Mouse (Mus musculus) olfactory bulb, adult 2 months (tissue): ENCODE measurements around the gene Hnrnpa3. TPM values are rescaled to one million over a fixed set of nuclear protein-coding genes. Genes with fewer than 3 reads are reported as not detected.

Experiments
- H3K27ac ChIP-seq: fragments of 200-500 bp; 2 replicates; pipeline ENCODE4 v1.5.1; 2012; ENCODE audit warnings: low read depth, low read length; ENCODE audit not compliant: insufficient read depth
- H3K4me1 ChIP-seq: fragments of 200-500 bp; 2 replicates; pipeline ENCODE4 v1.6.1; 2012; ENCODE audit warnings: low read length; ENCODE audit not compliant: control insufficient read depth, insufficient read depth
- H3K4me3 ChIP-seq: fragments of 200-500 bp; 2 replicates; pipeline ENCODE4 v1.5.1; 2012; ENCODE audit warnings: mild to moderate bottlenecking, low read depth, low read length, moderate library complexity; ENCODE audit not compliant: insufficient read depth
- CTCF ChIP-seq: fragments of 200-500 bp; IDR thresholded peaks from 2 replicates; pipeline ENCODE4 v1.5.1; 2012; ENCODE audit warnings: low read depth, mild to moderate bottlenecking, low read length, moderate library complexity; ENCODE audit not compliant: insufficient read depth
- POLR2A ChIP-seq: fragments of 200-500 bp; IDR thresholded peaks from 2 replicates; pipeline ENCODE4 v1.6.1; 2012; ENCODE audit warnings: mild to moderate bottlenecking, low read depth, low read length, moderate library complexity; ENCODE audit not compliant: insufficient read depth
- WGBS: fragments of 180-500 bp; shearing (Covaris S2); methylation state at CpG from one replicate; pipeline ENCODE4 v1.1.7; 2018; 5-methylcytosine and 5-hydroxymethylcytosine counted together
- polyA plus RNA-seq: library from polyadenylated mRNA; stranded (reverse); fragments of >200 nt; gene quantifications from 2 replicates; pipeline ENCODE4 v1.2.4, GENCODE M21; 2012; ENCODE audit warnings: low replicate concordance; ENCODE audit not compliant: missing spikeins, insufficient read depth, insufficient read length

Gene Hnrnpa3
- polyA plus RNA-seq, 1 experiment = 328 TPM

GRCm38 (mm10) chr2:75705162-75705752, 46.2 kb downstream of the Hnrnpa3 start:
- Histone ChIP-seq H3K27ac (no peak overlapping the region), H3K4me3 (peak overlapping the region; percentile 49), H3K4me1 (peaks cover 9% of the 10 kb centered on the region; the same call in 1 of the 2 replicates)
- 38% methylated on average over 19 of the region's 19 CpGs for WGBS
- TF ChIP-seq CTCF (no peak), POLR2A (no peak)

GRCm38 (mm10) chr2:75706435-75706834, 47.4 kb downstream of the Hnrnpa3 start:
- WGBS = 77% methylated on average over 5 of the region's 5 CpGs
- H3K4me1 ChIP-seq = peaks cover 9% of the 10 kb centered on the region; the same call in 1 of the 2 replicates

GRCm38 (mm10) chr2:75707420-75707819, 48.4 kb downstream of the Hnrnpa3 start:
- TF ChIP-seq POLR2A (no peak), CTCF (no peak)
- 41% methylated on average over 1 of the region's 1 CpGs for WGBS
- Histone ChIP-seq H3K27ac (no peak overlapping the region), H3K4me1 (peaks cover 9% of the 10 kb centered on the region; the same call in 1 of the 2 replicates), H3K4me3 (no peak overlapping the region)

More at GRCm38 (mm10) chr2:75706435-75706834, 47.4 kb downstream of the Hnrnpa3 start:
- Histone ChIP-seq H3K27ac (no peak overlapping the region), H3K4me3 (no peak overlapping the region)
- no peak for TF ChIP-seq CTCF
- no peak for TF ChIP-seq POLR2A

- TF ChIP-seq POLR2A (no peak), CTCF (no peak)
- no peaks in the 10 kb centered on the region for H3K4me1 ChIP-seq
- WGBS = 97% methylated on average over 3 of the region's 3 CpGs
- no peak overlapping the region for H3K4me3 ChIP-seq
- no peak overlapping the region for H3K27ac ChIP-seq
These were observed 54.0 kb downstream of the Hnrnpa3 start for GRCm38 (mm10) chr2:75713083-75713482.

GRCm38 (mm10) chr2:75714766-75715165, 55.7 kb downstream of the Hnrnpa3 start:
- Histone ChIP-seq H3K4me3 (no peak overlapping the region), H3K27ac (no peak overlapping the region), H3K4me1 (no peaks in the 10 kb centered on the region)
- 69% methylated on average over 4 of the region's 4 CpGs for WGBS
- no peak for TF ChIP-seq POLR2A
- no peak for TF ChIP-seq CTCF

GRCm38 (mm10) chr2:75716046-75717016, 57.3 kb downstream of the Hnrnpa3 start:
- no peak overlapping the region for H3K4me3 ChIP-seq
- WGBS = 72% methylated on average over 12 of the region's 12 CpGs
- H3K27ac ChIP-seq = no peak overlapping the region
- no peaks in the 10 kb centered on the region for H3K4me1 ChIP-seq
- no peak for TF ChIP-seq POLR2A
- TF ChIP-seq CTCF = no peak

Other genes with a start within 250 kb of the Hnrnpa3 start
- gene Nfe2l2, start 45.4 kb downstream of the Hnrnpa3 start, polyA plus RNA-seq = not detected in 2 replicates
- not detected in 2 replicates for gene Agps, start 172.9 kb downstream of the Hnrnpa3 start, polyA plus RNA-seq